Mouse (Mus musculus) hindbrain, embryonic 12.5 days (tissue): Measurements from ENCODE around the gene Gm1673. TPM values are rescaled to one million over a fixed set of nuclear protein-coding genes. Genes with fewer than 3 reads are reported as not detected.
"Not testable (repeated sequence)": the region's sequence is repeated elsewhere in the genome, so short reads cannot be mapped to it uniquely, and the experiment has no call there.

ENCODE experiments used
- ATAC-seq: fragments of 200-750 bp; cut with Nextera tagmentation; 2 replicates; pipeline ENCODE4 v1.8.0; 2017; ENCODE audit warnings: moderate TSS enrichment; ENCODE audit not compliant: low FRiP score
- H3K27ac ChIP-seq: fragments of 300-500 bp; sonication (generic); 2 replicates; pipeline ENCODE4 v1.5.1; 2016; ENCODE audit warnings: mild to moderate bottlenecking
- H3K27me3 ChIP-seq: fragments of 300-500 bp; sonication (generic); 2 replicates; pipeline ENCODE4 v1.6.1; 2016; ENCODE audit warnings: mild to moderate bottlenecking
- H3K36me3 ChIP-seq: fragments of 300-500 bp; sonication (generic); 2 replicates; pipeline ENCODE4 v1.6.1; 2016; ENCODE audit warnings: mild to moderate bottlenecking
- H3K4me1 ChIP-seq: fragments of 300-500 bp; sonication (generic); 2 replicates; pipeline ENCODE4 v1.6.1; 2016
- H3K4me2 ChIP-seq: fragments of 300-500 bp; sonication (generic); replicated peaks from 2 replicates; pipeline ENCODE4 v1.6.1; 2016; ENCODE audit warnings: mild to moderate bottlenecking
- H3K4me3 ChIP-seq: fragments of 300-500 bp; sonication (generic); 2 replicates; pipeline ENCODE4 v1.5.1; 2016; ENCODE audit warnings: mild to moderate bottlenecking
- H3K9ac ChIP-seq: fragments of 300-500 bp; sonication (generic); 2 replicates; pipeline ENCODE4 v1.6.1; 2016; ENCODE audit warnings: mild to moderate bottlenecking, moderate library complexity
- H3K9me3 ChIP-seq: fragments of 300-500 bp; sonication (generic); replicated peaks from 2 replicates; pipeline ENCODE4 v1.6.1; 2016; ENCODE audit warnings: mild to moderate bottlenecking
- WGBS: fragments of 180-500 bp; shearing (Covaris S2); methylation state at CpG from one replicate; pipeline ENCODE4 v1.1.7; 2016; 5-methylcytosine and 5-hydroxymethylcytosine counted together
- polyA plus RNA-seq: library from polyadenylated mRNA; unstranded; fragments of >200 nt; fragmentation: Nextera tagmentation; extraction: Ambion mirVana; gene quantifications from 2 replicates; pipeline ENCODE4 v1.2.1, GENCODE M21; 2016

The Gm1673 gene
- 377 and 404 TPM in 2 replicates for polyA plus RNA-seq

DNA sequence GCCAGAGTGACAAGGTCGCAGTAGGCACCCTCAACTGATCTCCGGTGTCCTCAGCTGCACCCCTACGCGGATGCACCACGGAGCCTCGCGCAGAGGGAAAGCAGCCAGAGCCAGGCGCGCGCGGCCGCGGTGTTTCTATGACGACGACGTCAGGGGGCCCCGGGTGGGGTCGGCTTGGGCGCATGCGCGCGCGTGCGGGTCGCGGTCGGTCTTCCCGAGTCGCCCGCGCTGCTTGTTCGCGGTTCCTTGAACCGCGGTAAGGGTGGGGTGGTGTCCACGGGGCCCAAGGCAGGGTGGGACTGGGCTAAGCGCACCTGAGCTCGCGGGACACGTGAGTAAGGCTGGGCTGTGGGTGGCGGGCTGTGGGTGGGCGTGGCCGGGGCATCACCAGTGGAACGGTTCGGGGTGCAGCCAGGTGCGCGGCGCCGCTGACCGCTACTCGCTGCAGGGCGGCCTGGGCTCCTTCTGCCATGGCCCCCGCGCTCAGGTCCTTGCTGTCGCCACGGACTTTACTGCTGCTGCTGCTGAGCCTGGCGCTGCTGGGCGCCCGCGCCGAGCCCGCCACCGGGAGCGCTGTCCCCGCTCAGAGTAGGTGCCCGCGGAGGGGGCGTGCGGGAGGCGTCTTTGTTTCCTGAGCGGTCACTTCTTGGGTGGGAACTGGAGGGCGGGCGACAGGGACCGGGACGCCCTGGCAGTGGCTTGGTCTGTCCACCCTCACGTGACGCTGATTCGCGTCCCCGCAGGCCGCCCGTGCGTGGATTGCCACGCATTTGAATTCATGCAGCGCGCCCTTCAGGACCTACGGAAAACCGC lies at the start of gene Gm1673:
Gm1673 (plus strand) TSS at position 125 of the 813 bp plus-strand sequence.
- under 1% methylated on average over 76 of the region's 88 CpGs for WGBS
- H3K27ac ChIP-seq, result peak within 1 kb of the TSS; percentile 93
- H3K4me1 ChIP-seq, result peaks cover 32% of the 10 kb centered on the region
- H3K4me3 ChIP-seq, result peak within 1 kb of the TSS; percentile 95
- ATAC-seq, result peak; percentile 91
- no peaks in the 10 kb centered on the region for H3K9me3 ChIP-seq
- H3K27me3 ChIP-seq, result no peaks in the 10 kb centered on the region
- 0 out of 2 replicates have a peak, but pooled peaks cover 6% of the 10 kb centered on the region for H3K36me3 ChIP-seq
- H3K9ac ChIP-seq, result peak within 1 kb of the TSS; percentile 82
- H3K4me2 ChIP-seq, result peak within 1 kb of the TSS; percentile 77

DNA sequence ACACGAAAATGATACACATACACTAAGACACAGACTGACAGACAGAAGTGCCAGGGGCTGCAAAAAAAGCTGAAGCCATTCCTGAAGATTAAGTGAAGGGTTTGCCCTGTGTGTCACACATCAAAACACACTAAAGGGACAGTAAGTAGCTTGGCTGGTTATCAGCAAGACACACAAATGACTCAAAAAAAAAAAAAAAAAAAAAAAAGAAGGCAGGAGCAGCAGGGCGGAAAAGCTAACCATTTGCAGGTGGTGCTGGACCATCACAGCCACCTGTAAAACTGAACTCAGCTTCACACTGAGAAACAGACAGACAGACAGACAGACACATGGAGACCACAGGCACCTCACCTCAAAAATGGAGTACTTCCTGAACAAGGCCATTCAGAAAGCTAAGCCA lies 49.2 kb upstream of the Gm1673 start:
- H3K27ac ChIP-seq, result no peak overlapping the region
- peak overlapping the region; percentile 60 for H3K4me2 ChIP-seq
- H3K4me3 ChIP-seq, result no peak overlapping the region
- ATAC-seq, result no peak
- peaks cover 23% of the 10 kb centered on the region for H3K36me3 ChIP-seq
- H3K27me3 ChIP-seq, result no peaks in the 10 kb centered on the region
- H3K4me1 ChIP-seq, result peaks cover 28% of the 10 kb centered on the region
- H3K9me3 ChIP-seq, result no peaks in the 10 kb centered on the region; the same call in 1 of the 2 replicates
- 95% methylated on average over 2 of the region's 2 CpGs for WGBS
- H3K9ac ChIP-seq, result no peak overlapping the region

DNA sequence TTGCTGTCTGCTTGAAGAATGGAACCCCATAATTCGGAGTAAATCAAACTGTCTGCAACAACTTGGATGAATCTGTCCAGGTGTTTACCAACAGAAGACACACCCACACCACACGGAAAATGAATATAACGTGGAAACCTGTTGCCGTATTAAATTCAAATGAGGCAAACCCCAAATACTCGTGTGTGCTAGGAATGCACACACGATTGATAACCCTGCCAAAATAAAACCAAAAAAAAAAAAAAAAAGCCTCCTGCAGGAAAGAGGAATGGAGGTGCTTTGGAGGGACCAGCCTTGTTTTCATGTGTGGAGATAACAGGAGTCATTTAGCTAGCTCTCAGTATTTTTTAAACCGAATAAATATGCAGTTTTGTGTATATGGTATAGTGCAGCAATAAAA lies 48.4 kb upstream of the Gm1673 start:
- Histone ChIP-seq H3K27me3 (no peaks in the 10 kb centered on the region), H3K36me3 (peaks cover 18% of the 10 kb centered on the region), H3K27ac (no peak overlapping the region), H3K9me3 (peaks cover 2% of the 10 kb centered on the region; the same call in 1 of the 2 replicates), H3K9ac (no peak overlapping the region), H3K4me1 (peaks cover 28% of the 10 kb centered on the region), H3K4me3 (peak overlapping the region; percentile 65), H3K4me2 (peak overlapping the region; percentile 60)
- ATAC-seq, result no peak
- 85% methylated on average over 7 of the region's 7 CpGs for WGBS

DNA sequence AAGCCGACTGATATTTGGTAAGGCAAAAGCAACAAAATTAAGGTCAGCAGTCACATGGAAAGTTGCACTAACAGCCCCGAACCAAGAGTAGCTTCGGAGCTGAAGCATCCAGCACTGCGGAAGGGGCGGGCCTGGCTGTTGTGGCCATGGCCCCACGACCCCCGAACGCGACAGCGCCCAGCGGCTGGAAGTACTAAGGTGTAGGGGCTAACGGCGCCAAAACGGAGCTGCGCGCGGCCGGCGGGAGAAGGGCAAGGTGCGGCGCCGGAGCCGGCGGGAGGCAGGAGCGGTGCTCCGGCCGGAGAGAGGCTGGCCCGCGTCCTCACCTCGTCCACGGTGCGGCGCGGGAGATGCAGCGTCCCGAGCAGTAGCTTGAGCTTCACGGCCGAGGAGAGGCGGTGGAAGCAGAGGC lies 47.5 kb upstream of the Gm1673 start:
- peaks cover 28% of the 10 kb centered on the region for H3K4me1 ChIP-seq
- peak overlapping the region; percentile 76 for H3K9ac ChIP-seq
- no peak; the same call in 1 of the 2 replicates for ATAC-seq
- WGBS, result under 1% methylated on average over 38 of the region's 39 CpGs
- H3K36me3 ChIP-seq, result peaks cover 15% of the 10 kb centered on the region
- peaks cover 6% of the 10 kb centered on the region; the same call in 1 of the 2 replicates for H3K9me3 ChIP-seq
- H3K27ac ChIP-seq, result peak overlapping the region; percentile 93
- H3K4me3 ChIP-seq, result peak overlapping the region; percentile 65
- peak overlapping the region; percentile 60 for H3K4me2 ChIP-seq
- no peaks in the 10 kb centered on the region for H3K27me3 ChIP-seq

DNA sequence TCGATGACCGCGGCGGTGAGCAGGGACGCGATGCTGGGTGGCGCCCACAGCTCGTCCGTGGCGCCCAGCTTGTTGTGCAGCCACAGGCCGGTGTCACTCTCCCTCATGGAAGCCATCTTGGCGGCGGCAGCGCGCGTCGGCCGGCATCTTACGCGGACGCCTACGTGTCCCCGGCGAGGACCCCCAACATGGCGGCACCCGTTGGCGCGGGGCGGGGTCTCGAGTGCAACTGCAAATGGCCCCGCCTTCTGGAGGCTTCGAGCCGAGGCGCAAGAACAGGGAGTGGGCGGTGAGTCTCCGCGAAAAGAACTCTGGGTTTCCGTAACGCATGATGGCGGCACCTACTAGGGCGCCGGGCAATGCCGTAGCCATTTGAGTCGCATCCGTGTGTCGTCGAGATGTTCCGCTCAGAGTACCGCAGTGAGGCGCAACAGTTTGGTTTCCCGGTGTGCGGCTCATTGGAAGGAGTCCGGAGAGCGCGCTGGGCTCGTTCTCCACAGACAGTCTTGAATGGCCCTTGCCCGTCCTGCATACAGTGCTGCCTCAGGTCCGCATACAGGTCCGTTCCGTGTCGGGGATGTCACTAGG lies 47.0 kb upstream of the Gm1673 start, which contains the start of gene Nelfa:
Nelfa (minus strand) TSS at position 294 of the 588 bp plus-strand sequence.
- Histone ChIP-seq H3K36me3 (peaks cover 14% of the 10 kb centered on the region), H3K4me3 (peak within 1 kb of the TSS; percentile 65), H3K27ac (peak within 1 kb of the TSS; percentile 93), H3K4me2 (peak within 1 kb of the TSS; percentile 60), H3K27me3 (no peaks in the 10 kb centered on the region), H3K9ac (peak within 1 kb of the TSS; percentile 76), H3K9me3 (peaks cover 6% of the 10 kb centered on the region; the same call in 1 of the 2 replicates), H3K4me1 (peaks cover 28% of the 10 kb centered on the region)
- peak; percentile 99 for ATAC-seq
- WGBS, result under 1% methylated on average over 61 of the region's 61 CpGs

DNA sequence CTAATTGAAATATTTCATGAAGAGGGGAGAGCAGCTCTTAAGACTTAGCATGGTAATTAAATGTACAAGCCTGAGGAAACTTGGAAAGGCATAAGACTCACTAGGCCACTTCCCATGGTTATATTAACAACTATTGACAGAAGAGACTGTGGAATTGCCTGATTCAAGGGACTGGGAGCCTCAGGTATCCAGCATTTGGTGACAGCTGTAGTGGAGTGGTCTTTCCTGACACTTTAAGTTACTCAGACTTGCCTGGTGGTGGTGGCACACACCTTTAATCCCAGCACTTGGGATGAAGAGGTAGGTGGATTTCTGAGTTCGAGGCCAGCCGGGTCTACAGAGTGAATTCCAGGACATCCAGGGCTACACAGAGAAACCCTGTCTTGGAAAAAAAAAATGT lies 46.0 kb upstream of the Gm1673 start:
- Histone ChIP-seq H3K27me3 (no peaks in the 10 kb centered on the region), H3K4me2 (peak overlapping the region; percentile 60), H3K9me3 (peaks cover 12% of the 10 kb centered on the region; the same call in 1 of the 2 replicates), H3K27ac (no peak overlapping the region), H3K9ac (no peak overlapping the region), H3K36me3 (peaks cover 11% of the 10 kb centered on the region), H3K4me3 (no peak overlapping the region), H3K4me1 (peaks cover 28% of the 10 kb centered on the region)
- 98% methylated on average over 2 of the region's 2 CpGs for WGBS
- ATAC-seq, result no peak

DNA sequence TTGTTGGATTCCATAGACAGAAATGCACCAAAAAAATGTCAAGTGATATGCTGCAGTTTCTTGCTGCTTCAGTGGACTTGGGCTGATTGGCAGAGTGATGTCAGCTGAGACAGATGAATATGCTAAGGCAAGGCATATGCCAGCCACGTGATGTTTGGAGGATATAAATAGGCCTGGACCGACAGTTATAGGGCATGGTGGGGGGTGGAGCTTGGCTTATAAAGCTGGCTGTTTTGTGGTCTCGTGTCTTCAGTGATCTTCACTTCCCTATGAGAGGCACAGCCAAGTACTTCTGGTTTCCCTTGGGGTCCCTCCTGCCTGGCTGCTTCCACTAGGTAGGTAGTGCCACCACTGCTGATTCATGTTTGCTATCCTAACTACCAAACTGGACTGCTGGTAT lies 44.8 kb upstream of the Gm1673 start:
- Histone ChIP-seq H3K9me3 (peaks cover 18% of the 10 kb centered on the region), H3K27ac (no peak overlapping the region), H3K27me3 (no peaks in the 10 kb centered on the region), H3K4me1 (peaks cover 25% of the 10 kb centered on the region), H3K4me3 (no peak overlapping the region), H3K36me3 (peaks cover 7% of the 10 kb centered on the region; the same call in 1 of the 2 replicates), H3K4me2 (no peak overlapping the region), H3K9ac (no peak overlapping the region)
- ATAC-seq, result no peak
- 92% methylated on average over 3 of the region's 3 CpGs for WGBS

DNA sequence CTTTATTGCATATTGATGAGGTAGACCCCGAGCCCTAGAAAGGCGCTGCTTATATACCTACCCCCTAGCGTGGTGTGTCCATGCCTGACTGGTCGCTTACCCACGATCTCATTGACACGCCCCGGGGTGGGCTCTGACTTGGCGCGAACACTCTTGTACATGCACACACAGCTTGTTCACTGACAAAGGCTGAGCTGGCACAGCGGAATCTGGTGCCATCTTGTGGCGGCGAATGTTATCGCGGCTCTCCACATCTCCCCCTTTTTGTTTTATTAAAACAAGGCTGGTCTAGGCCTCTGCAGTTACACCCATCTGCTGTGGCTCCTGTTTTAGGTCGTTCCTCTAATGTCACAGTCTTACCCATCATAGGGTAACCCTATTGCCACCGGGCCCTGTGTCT lies 36.2 kb upstream of the Gm1673 start:
- H3K4me1 ChIP-seq, H3K4me2 ChIP-seq, H3K4me3 ChIP-seq, ATAC-seq, H3K27me3 ChIP-seq, H3K36me3 ChIP-seq, H3K9ac ChIP-seq, H3K27ac ChIP-seq: not testable (repeated sequence)
- WGBS, result 88% methylated on average over 16 of the region's 16 CpGs
- H3K9me3 ChIP-seq, result peaks cover 23% of the 10 kb centered on the region

DNA sequence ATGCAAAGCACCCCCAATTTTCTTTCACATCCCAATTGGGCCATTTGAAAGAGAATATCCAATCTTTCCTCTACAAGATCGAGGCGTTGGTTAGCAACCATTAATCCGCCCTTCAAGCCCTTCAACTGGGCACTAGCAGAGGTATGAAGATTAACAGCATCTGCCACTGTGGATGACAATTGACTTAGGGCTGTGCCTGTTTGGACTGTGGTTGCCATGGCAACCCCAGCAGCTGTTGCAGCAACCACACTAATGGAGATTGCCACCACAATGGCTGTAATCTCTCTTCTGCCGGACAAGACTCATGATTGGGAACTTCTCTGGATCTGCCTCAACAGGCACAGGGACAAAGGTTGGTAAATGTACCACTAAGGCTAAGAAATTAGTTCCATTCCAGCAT lies 34.9 kb upstream of the Gm1673 start:
- Histone ChIP-seq H3K27me3 (no peaks in the 10 kb centered on the region), H3K36me3 (0 out of 2 replicates have a peak, but pooled peaks cover 2% of the 10 kb centered on the region), H3K4me3 (no peak overlapping the region), H3K4me1 (no peaks in the 10 kb centered on the region), H3K9me3 (peaks cover 21% of the 10 kb centered on the region), H3K4me2 (no peak overlapping the region), H3K9ac (no peak overlapping the region), H3K27ac (no peak overlapping the region)
- 74% methylated on average over 4 of the region's 4 CpGs for WGBS
- no peak for ATAC-seq

DNA sequence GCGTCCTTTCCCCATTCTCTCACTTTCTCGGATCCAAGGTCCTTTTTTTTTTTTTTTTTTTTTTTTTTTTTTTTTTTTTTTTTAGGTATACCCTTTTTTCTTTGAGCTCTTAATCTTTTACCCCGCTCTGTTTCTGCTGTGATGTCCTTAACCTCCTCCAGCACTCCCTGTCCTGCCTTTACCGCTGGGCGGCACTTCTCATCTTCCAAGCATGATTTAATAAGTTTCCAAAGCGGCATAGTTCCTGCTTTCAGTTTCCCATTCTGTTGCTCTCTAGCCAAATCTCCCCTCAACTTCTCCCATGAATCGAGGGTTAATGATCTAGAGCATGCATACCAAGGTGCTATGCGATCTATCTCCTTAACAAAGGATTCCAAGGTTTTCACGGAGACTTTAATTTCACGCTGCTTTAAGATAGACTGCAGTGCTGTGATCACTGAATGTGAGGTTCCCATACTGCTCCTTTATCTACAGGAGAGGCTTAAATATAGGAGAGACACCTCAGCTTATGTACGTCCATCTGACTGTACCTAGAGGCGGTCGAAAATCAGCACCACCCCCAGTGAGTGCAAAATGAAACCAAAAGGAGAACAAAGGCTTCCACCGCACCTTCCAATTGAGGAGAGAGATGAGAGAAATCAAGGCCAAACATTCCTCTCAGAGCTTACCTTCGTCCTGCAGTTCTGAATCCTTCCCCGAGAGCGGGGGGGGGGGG lies 29.6 kb upstream of the Gm1673 start:
- Histone ChIP-seq H3K4me3 (peak overlapping the region; percentile 2; the same call in 1 of the 2 replicates), H3K4me1 (no peaks in the 10 kb centered on the region), H3K27me3 (no peaks in the 10 kb centered on the region), H3K36me3 (no peaks in the 10 kb centered on the region), H3K4me2 (no peak overlapping the region), H3K9ac (no peak overlapping the region), H3K9me3 (peaks cover 21% of the 10 kb centered on the region; the same call in 1 of the 2 replicates), H3K27ac (no peak overlapping the region)
- 87% methylated on average over 16 of the region's 17 CpGs for WGBS
- ATAC-seq, result no peak

DNA sequence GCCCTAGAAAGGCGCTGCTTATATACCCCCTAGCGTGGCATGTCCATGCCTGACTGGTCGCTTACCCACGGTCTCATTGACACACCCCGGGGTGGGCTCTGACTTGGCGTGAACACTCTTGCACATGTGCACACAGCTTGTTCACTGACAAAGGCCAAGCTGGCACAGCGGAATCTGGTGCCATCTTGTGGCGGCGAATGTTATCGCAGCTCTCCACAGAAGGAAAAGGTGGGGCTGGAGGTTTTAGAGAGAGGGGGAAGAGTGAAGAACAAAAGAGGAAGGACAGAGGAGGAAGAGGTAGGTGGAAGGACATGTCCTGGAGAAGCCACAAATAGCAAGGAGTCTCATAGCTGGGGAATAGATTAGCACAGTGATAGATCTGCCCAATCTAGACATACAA lies 28.9 kb upstream of the Gm1673 start:
- no peaks in the 10 kb centered on the region for H3K4me1 ChIP-seq
- H3K9me3 ChIP-seq, result peaks cover 21% of the 10 kb centered on the region; the same call in 1 of the 2 replicates
- no peaks in the 10 kb centered on the region for H3K27me3 ChIP-seq
- 0 out of 2 replicates have a peak overlapping the region, but pooled peaks have one; percentile 2 for H3K4me3 ChIP-seq
- H3K36me3 ChIP-seq, result no peaks in the 10 kb centered on the region
- H3K9ac ChIP-seq, result no peak overlapping the region
- peak; percentile 71 for ATAC-seq
- no peak overlapping the region for H3K4me2 ChIP-seq
- WGBS, result 33% methylated on average over 10 of the region's 10 CpGs
- no peak overlapping the region for H3K27ac ChIP-seq

DNA sequence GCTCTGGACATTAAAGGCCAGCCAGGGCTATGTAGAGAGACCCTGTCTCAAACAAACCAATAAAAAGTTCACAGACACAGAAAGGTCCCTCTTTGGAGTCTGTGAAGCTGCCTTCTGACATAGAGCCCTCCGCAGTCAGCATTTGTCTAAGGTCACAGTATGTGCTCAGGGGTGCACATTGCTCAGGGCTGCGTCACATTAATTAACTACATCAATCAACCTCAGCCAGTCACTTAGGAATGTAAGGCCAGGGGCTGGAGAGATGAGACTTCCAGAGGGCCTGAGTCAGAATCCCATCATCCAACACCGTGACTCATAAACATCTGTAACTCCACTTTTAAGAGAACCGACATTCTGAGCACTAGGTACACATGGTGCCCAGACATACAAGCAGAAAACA lies 27.4 kb upstream of the Gm1673 start:
- no peaks in the 10 kb centered on the region for H3K36me3 ChIP-seq
- H3K27ac ChIP-seq, result no peak overlapping the region
- 80% methylated on average over 4 of the region's 4 CpGs for WGBS
- H3K9ac ChIP-seq, result no peak overlapping the region
- no peaks in the 10 kb centered on the region for H3K27me3 ChIP-seq
- H3K4me2 ChIP-seq, result no peak overlapping the region
- no peak for ATAC-seq
- H3K9me3 ChIP-seq, result peaks cover 21% of the 10 kb centered on the region; the same call in 1 of the 2 replicates
- H3K4me1 ChIP-seq, result no peaks in the 10 kb centered on the region
- no peak overlapping the region for H3K4me3 ChIP-seq
